Mouse (Mus musculus): ENCODE results near the gene Vmn1r75. TPM values are rescaled to one million over a fixed set of nuclear protein-coding genes. Genes with fewer than 3 reads are reported as not detected.

Vmn1r75 gene
- not detected in 2 replicates for polyA plus RNA-seq (2015; fragmentation: Nextera tagmentation; extraction: Ambion mirVana)

GRCm38 (mm10) chr7:11874330-11874729 lies at the start of gene Vmn1r75:
Gene Vmn1r75 (plus strand): TSS chr7:11874630.
- Histone ChIP-seq H3K9ac (no peak within 1 kb of the TSS), H3K4me2 (no peak within 1 kb of the TSS), H3K9me3 (no peaks in the 10 kb centered on the region), H3K27me3 (replicated peaks) (no peaks in the 10 kb centered on the region), H3K27ac (no peak within 1 kb of the TSS), H3K4me1 (no peaks in the 10 kb centered on the region), H3K36me3 (replicated peaks) (no peaks in the 10 kb centered on the region), H3K4me3 (no peak within 1 kb of the TSS)
- ATAC-seq (replicated peaks) = no peak

- WGBS = 86% methylated on average over 2 of the region's 2 CpGs
- Histone ChIP-seq H3K27me3 (replicated peaks) (no peaks in the 10 kb centered on the region), H3K4me3 (no peak within 1 kb of the TSS), H3K4me1 (no peaks in the 10 kb centered on the region), H3K36me3 (replicated peaks) (no peaks in the 10 kb centered on the region), H3K9me3 (peaks cover 16% of the 10 kb centered on the region), H3K27ac (no peak within 1 kb of the TSS), H3K9ac (no peak within 1 kb of the TSS), H3K4me2 (no peak within 1 kb of the TSS)
- ATAC-seq (replicated peaks) = no peak
Measured at GRCm38 (mm10) chr7:11833680-11834079, 40.8 kb upstream of the Vmn1r75 start, which contains the start of gene Vmn1r74. Gene Vmn1r74 (plus strand): TSS chr7:11833980.

Other genes with a start within 250 kb of the Vmn1r75 start
- gene Vmn1r72, start 194.5 kb upstream of the Vmn1r75 start, polyA plus RNA-seq (2015; fragmentation: Nextera tagmentation; extraction: Ambion mirVana) = not detected in 2 replicates
- not detected in 2 replicates for gene Vmn1r73, start 144.4 kb upstream of the Vmn1r75 start, polyA plus RNA-seq (2015; fragmentation: Nextera tagmentation; extraction: Ambion mirVana)
- gene Vmn1r74, start 40.6 kb upstream of the Vmn1r75 start, polyA plus RNA-seq (2015; fragmentation: Nextera tagmentation; extraction: Ambion mirVana) = not detected in 2 replicates
- not detected in 2 replicates for gene Vmn1r76, start 63.6 kb downstream of the Vmn1r75 start, polyA plus RNA-seq (2015; fragmentation: Nextera tagmentation; extraction: Ambion mirVana)
- gene Vmn1r77, start 162.1 kb downstream of the Vmn1r75 start, polyA plus RNA-seq (2015; fragmentation: Nextera tagmentation; extraction: Ambion mirVana) = not detected in 2 replicates

All from midbrain, embryonic 15.5 days (tissue).